Mouse (Mus musculus): ENCODE results near the gene Adipoq. TPM values are rescaled to one million over a fixed set of nuclear protein-coding genes. Genes with fewer than 3 reads are reported as not detected.

Gene Adipoq
- polyA plus RNA-seq, 1 experiment from 2014 or later = 0.21 TPM

GRCm38 (mm10) chr16:23187983-23188382 lies 41.6 kb downstream of the Adipoq start:
- Histone ChIP-seq H3K36me3 (ENCODE audit: insufficient read depth, low read length) (no peaks in the 10 kb centered on the region), H3K9me3 (ENCODE audit: low read length) (no peaks in the 10 kb centered on the region), H3K4me1 (ENCODE audit: insufficient read depth, low read length) (no peaks in the 10 kb centered on the region), H3K27ac (ENCODE audit: low read length) (no peak overlapping the region), H3K27me3 (ENCODE audit: insufficient read depth, low read length) (no peaks in the 10 kb centered on the region), H3K4me3 (ENCODE audit: low read length) (no peak overlapping the region), H3K9ac (replicated peaks; ENCODE audit: low read length) (no peak overlapping the region), H3K4me2 (replicated peaks; ENCODE audit: low read depth, low read length) (no peak overlapping the region)
- ATAC-seq (ENCODE audit: low FRiP score, low TSS enrichment) = no peak
- 79% methylated on average over 7 of the region's 7 CpGs for WGBS

GRCm38 (mm10) chr16:23189612-23190011 lies 43.3 kb downstream of the Adipoq start:
- Histone ChIP-seq H3K9ac (replicated peaks; ENCODE audit: low read length) (no peak overlapping the region), H3K36me3 (ENCODE audit: insufficient read depth, low read length) (no peaks in the 10 kb centered on the region), H3K9me3 (ENCODE audit: low read length) (no peaks in the 10 kb centered on the region), H3K4me1 (ENCODE audit: insufficient read depth, low read length) (no peaks in the 10 kb centered on the region), H3K4me2 (replicated peaks; ENCODE audit: low read depth, low read length) (no peak overlapping the region), H3K27me3 (ENCODE audit: insufficient read depth, low read length) (no peaks in the 10 kb centered on the region), H3K4me3 (ENCODE audit: low read length) (no peak overlapping the region), H3K27ac (ENCODE audit: low read length) (no peak overlapping the region)
- no peak for ATAC-seq (ENCODE audit: low FRiP score, low TSS enrichment)
- 69% methylated on average over 1 of the region's 1 CpGs for WGBS

- 63% methylated on average over 9 of the region's 9 CpGs for WGBS
- no peak overlapping the region for H3K27ac ChIP-seq (ENCODE audit: low read length)
- no peaks in the 10 kb centered on the region for H3K9me3 ChIP-seq (ENCODE audit: low read length)
- H3K4me1 ChIP-seq (ENCODE audit: insufficient read depth, low read length) = no peaks in the 10 kb centered on the region
- H3K27me3 ChIP-seq (ENCODE audit: insufficient read depth, low read length) = no peaks in the 10 kb centered on the region
- H3K36me3 ChIP-seq (ENCODE audit: insufficient read depth, low read length) = no peaks in the 10 kb centered on the region
- no peak for ATAC-seq (ENCODE audit: low FRiP score, low TSS enrichment)
- no peak overlapping the region for H3K4me2 ChIP-seq (replicated peaks; ENCODE audit: low read depth, low read length)
- no peak overlapping the region for H3K4me3 ChIP-seq (ENCODE audit: low read length)
- no peak overlapping the region for H3K9ac ChIP-seq (replicated peaks; ENCODE audit: low read length)
Observed at GRCm38 (mm10) chr16:23191560-23192242, 45.4 kb downstream of the Adipoq start.

GRCm38 (mm10) chr16:23195618-23196017 lies 49.3 kb downstream of the Adipoq start:
- WGBS = 85% methylated on average over 7 of the region's 7 CpGs
- no peaks in the 10 kb centered on the region for H3K36me3 ChIP-seq (ENCODE audit: insufficient read depth, low read length)
- no peak for ATAC-seq (ENCODE audit: low FRiP score, low TSS enrichment)
- H3K4me2 ChIP-seq (replicated peaks; ENCODE audit: low read depth, low read length) = no peak overlapping the region
- no peaks in the 10 kb centered on the region for H3K4me1 ChIP-seq (ENCODE audit: insufficient read depth, low read length)
- H3K27me3 ChIP-seq (ENCODE audit: insufficient read depth, low read length) = no peaks in the 10 kb centered on the region
- no peaks in the 10 kb centered on the region for H3K9me3 ChIP-seq (ENCODE audit: low read length)
- no peak overlapping the region for H3K4me3 ChIP-seq (ENCODE audit: low read length)
- no peak overlapping the region for H3K9ac ChIP-seq (replicated peaks; ENCODE audit: low read length)
- H3K27ac ChIP-seq (ENCODE audit: low read length) = no peak overlapping the region

GRCm38 (mm10) chr16:23196296-23196695 lies 50.0 kb downstream of the Adipoq start:
- no peak overlapping the region for H3K4me3 ChIP-seq (ENCODE audit: low read length)
- ATAC-seq (ENCODE audit: low FRiP score, low TSS enrichment) = no peak

GRCm38 (mm10) chr16:23196791-23197190 lies 50.5 kb downstream of the Adipoq start:
- Histone ChIP-seq H3K27me3 (ENCODE audit: insufficient read depth, low read length) (no peaks in the 10 kb centered on the region), H3K4me2 (replicated peaks; ENCODE audit: low read depth, low read length) (no peak overlapping the region), H3K9me3 (ENCODE audit: low read length) (no peaks in the 10 kb centered on the region), H3K4me1 (ENCODE audit: insufficient read depth, low read length) (no peaks in the 10 kb centered on the region), H3K27ac (ENCODE audit: low read length) (no peak overlapping the region), H3K9ac (replicated peaks; ENCODE audit: low read length) (no peak overlapping the region), H3K36me3 (ENCODE audit: insufficient read depth, low read length) (no peaks in the 10 kb centered on the region), H3K4me3 (ENCODE audit: low read length) (no peak overlapping the region)
- ATAC-seq (ENCODE audit: low FRiP score, low TSS enrichment) = no peak
- 94% methylated on average over 6 of the region's 6 CpGs for WGBS

More at GRCm38 (mm10) chr16:23196296-23196695, 50.0 kb downstream of the Adipoq start:
- Histone ChIP-seq H3K27ac (ENCODE audit: low read length) (no peak overlapping the region), H3K4me2 (replicated peaks; ENCODE audit: low read depth, low read length) (no peak overlapping the region), H3K9ac (replicated peaks; ENCODE audit: low read length) (no peak overlapping the region), H3K36me3 (ENCODE audit: insufficient read depth, low read length) (no peaks in the 10 kb centered on the region), H3K4me1 (ENCODE audit: insufficient read depth, low read length) (no peaks in the 10 kb centered on the region), H3K27me3 (ENCODE audit: insufficient read depth, low read length) (no peaks in the 10 kb centered on the region), H3K9me3 (ENCODE audit: low read length) (no peaks in the 10 kb centered on the region)

- H3K9me3 ChIP-seq (ENCODE audit: low read length) = no peaks in the 10 kb centered on the region
- no peak overlapping the region for H3K4me3 ChIP-seq (ENCODE audit: low read length)
- H3K4me2 ChIP-seq (replicated peaks; ENCODE audit: low read depth, low read length) = no peak overlapping the region
- no peak for ATAC-seq (ENCODE audit: low FRiP score, low TSS enrichment)
- H3K27me3 ChIP-seq (ENCODE audit: insufficient read depth, low read length) = no peaks in the 10 kb centered on the region
- no peaks in the 10 kb centered on the region for H3K4me1 ChIP-seq (ENCODE audit: insufficient read depth, low read length)
- no peak overlapping the region for H3K27ac ChIP-seq (ENCODE audit: low read length)
- no peaks in the 10 kb centered on the region for H3K36me3 ChIP-seq (ENCODE audit: insufficient read depth, low read length)
- H3K9ac ChIP-seq (replicated peaks; ENCODE audit: low read length) = no peak overlapping the region
Observed at GRCm38 (mm10) chr16:23201498-23201897, 55.2 kb downstream of the Adipoq start.

Small RNA genes lying within 50 kb of the gene (microRNA-seq; reads per million reads assigned to microRNA genes)
- not detected for gene Gm49346

Other genes with a start within 250 kb of the Adipoq start
- 0.21 and 0.22 TPM in 2 replicates for gene Fetub, start 228.2 kb upstream of the Adipoq start, polyA plus RNA-seq (2015; fragmentation: Nextera tagmentation; extraction: Ambion mirVana)
- 0.09 TPM in 1 of 2 replicates, not detected in the other for gene Hrg, start 195.5 kb upstream of the Adipoq start, polyA plus RNA-seq (2015; fragmentation: Nextera tagmentation; extraction: Ambion mirVana)
- 23.5 and 29.9 TPM in 2 replicates for gene Kng2, start 117.1 kb upstream of the Adipoq start, polyA plus RNA-seq (2015; fragmentation: Nextera tagmentation; extraction: Ambion mirVana)
- 2.4 and 3.6 TPM in 2 replicates for gene Kng1, start 88.7 kb upstream of the Adipoq start, polyA plus RNA-seq (2015; fragmentation: Nextera tagmentation; extraction: Ambion mirVana)
- 235 and 238 TPM in 2 replicates for gene Eif4a2, start 39.1 kb upstream of the Adipoq start, polyA plus RNA-seq (2015; fragmentation: Nextera tagmentation; extraction: Ambion mirVana)
- gene Rfc4, start 18.8 kb upstream of the Adipoq start, polyA plus RNA-seq (2015; fragmentation: Nextera tagmentation; extraction: Ambion mirVana) = 117 and 120 TPM in 2 replicates
- 25.9 and 26.0 TPM in 2 replicates for gene St6gal1, start 78.2 kb downstream of the Adipoq start, polyA plus RNA-seq (2015; fragmentation: Nextera tagmentation; extraction: Ambion mirVana)